Mouse (Mus musculus): Measurements from ENCODE around the gene Gnao1.

GRCm38 (mm10) chr8:93879966-93880365, 70.2 kb downstream of the Gnao1 start:
- TF ChIP-seq CTCF (IDR thresholded peaks at IDR 0.05; ENCODE audit: low read depth) = no peak
- TF ChIP-seq EP300 (IDR thresholded peaks at IDR 0.05; ENCODE audit: low read depth) = no peak
